Comparison of ENCODE assay signal across 12 mouse cellular contexts in the genomic region with DNA sequence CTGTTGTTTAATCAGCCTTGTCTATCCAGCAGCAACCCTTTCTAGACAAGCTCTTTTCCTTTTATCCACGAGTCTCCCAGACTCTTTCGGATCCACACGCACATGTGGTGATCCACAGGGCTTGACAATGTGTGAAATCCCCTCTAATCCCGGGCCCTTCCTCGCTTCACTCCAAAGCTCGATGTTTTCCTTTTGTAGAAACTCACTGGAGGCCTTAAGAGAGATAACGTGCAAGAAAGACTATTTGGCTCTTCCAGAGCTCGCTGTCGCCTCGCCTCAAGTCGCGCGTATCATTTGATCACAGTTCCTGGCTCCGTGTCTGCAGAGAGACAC.
DNase-seq lines count a peak whose midpoint lies in the region; ATAC-seq and TF ChIP-seq lines count a peak whose summit lies in the region.
"Had no signal": no experiment of that assay in that cellular context is flagged by ENCODE, and none has a peak within 500 bp of the region (broad histone marks: within the 10 kb centered on the region; RNA-seq: fewer than 3 reads in every experiment).

No protein-coding gene starts in this region.

- peak overlapping the region; percentile 62 for H3K4me2 ChIP-seq in heart, embryonic 16.5 days (ENCODE audit: low read depth, low read length)
- peak overlapping the region; percentile 47 for H3K4me2 ChIP-seq in lung, postnatal 0 days (replicated peaks; ENCODE audit: low read depth, low read length)
- peak overlapping the region; percentile 39 for H3K4me2 ChIP-seq in midbrain, embryonic 12.5 days (replicated peaks)
- H3K4me2 ChIP-seq: liver, embryonic 11.5 days had no signal

- H3K4me1 ChIP-seq in heart, embryonic 16.5 days (ENCODE audit: control insufficient read depth, insufficient read depth, low read length): peaks cover 4% of the 10 kb centered on the region; the same call in 1 of the 2 replicates
- peaks cover 3% of the 10 kb centered on the region; the same call in 1 of the 2 replicates for H3K4me1 ChIP-seq in lung, postnatal 0 days (ENCODE audit: insufficient read depth, low read depth, low read length)
- H3K4me1 ChIP-seq in midbrain, embryonic 12.5 days: 0 out of 2 replicates have a peak, but pooled peaks cover 5% of the 10 kb centered on the region

- H3K4me3 ChIP-seq in heart, embryonic 16.5 days (ENCODE audit: low read length): peak overlapping the region; percentile 38
- peak overlapping the region; percentile 3 for H3K4me3 ChIP-seq in lung, postnatal 0 days (ENCODE audit: low read depth, low read length)
- H3K4me3 ChIP-seq in midbrain, embryonic 12.5 days: 0 out of 2 replicates have a peak overlapping the region, but pooled peaks have one; percentile 0

- H3K9me3 ChIP-seq in heart, embryonic 16.5 days (replicated peaks; ENCODE audit: control insufficient read depth, low read length): no peaks in the 10 kb centered on the region
- no peaks in the 10 kb centered on the region for H3K9me3 ChIP-seq in lung, postnatal 0 days (ENCODE audit: low read length)
- H3K9me3 ChIP-seq in midbrain, embryonic 12.5 days: no peaks in the 10 kb centered on the region

- no peak overlapping the region; the same call in 1 of the 2 replicates for H3K9ac ChIP-seq in heart, embryonic 16.5 days (ENCODE audit: low read length)
- no peak overlapping the region for H3K9ac ChIP-seq in lung, postnatal 0 days (replicated peaks; ENCODE audit: low read depth)
- H3K9ac ChIP-seq in midbrain, embryonic 12.5 days (replicated peaks): no peak overlapping the region

- 39% methylated on average over 14 of the region's 14 CpGs for WGBS in heart, embryonic 16.5 days
- WGBS in lung, postnatal 0 days: 44% methylated on average over 14 of the region's 14 CpGs
- 45% methylated on average over 14 of the region's 14 CpGs for WGBS in midbrain, embryonic 12.5 days

- peak; percentile 17 for DNase-seq in cerebellum, adult 9-10 months
- DNase-seq in cerebellum, postnatal 4 days (ENCODE audit: low spot score in 2 of 2): no peak
- no peak for DNase-seq in heart, postnatal 4 days
- no peak for DNase-seq in lung, postnatal 0 days (ENCODE audit: low spot score)
- no peak for DNase-seq in lung, postnatal 4 days
- DNase-seq in kidney, postnatal 25 days: no peak
- DNase-seq: adrenal gland, postnatal 10 days had no signal

- TF ChIP-seq CTCF in lung, postnatal 0 days (IDR thresholded peaks at IDR 0.05): no peak

- TF ChIP-seq EP300 in lung, postnatal 0 days (IDR thresholded peaks at IDR 0.05): no peak

- no peak for ATAC-seq in heart, embryonic 16.5 days (replicated peaks; ENCODE audit: extremely low read depth, insufficient read depth, low FRiP score)
- ATAC-seq in lung, postnatal 0 days: peak; percentile 29; the same call in 1 of the 2 replicates
- no peak for ATAC-seq in midbrain, embryonic 12.5 days (ENCODE audit: low FRiP score, low read depth)
- ATAC-seq: hindbrain, embryonic 16.5 days; Patski had no signal

- no peaks in the 10 kb centered on the region for H3K36me3 ChIP-seq in heart, embryonic 16.5 days (ENCODE audit: control insufficient read depth, insufficient read depth)
- H3K36me3 ChIP-seq in lung, postnatal 0 days (ENCODE audit: insufficient read depth, low read length): no peaks in the 10 kb centered on the region
- no peaks in the 10 kb centered on the region for H3K36me3 ChIP-seq in midbrain, embryonic 12.5 days

- H3K27ac ChIP-seq in heart, embryonic 16.5 days (ENCODE audit: low read length): no peak overlapping the region
- H3K27ac ChIP-seq in lung, postnatal 0 days (ENCODE audit: low read length): no peak overlapping the region
- H3K27ac ChIP-seq in midbrain, embryonic 12.5 days (replicated peaks): no peak overlapping the region

- H3K27me3 ChIP-seq in heart, embryonic 16.5 days (ENCODE audit: control insufficient read depth, insufficient read depth, low read length): no peaks in the 10 kb centered on the region
- H3K27me3 ChIP-seq in lung, postnatal 0 days (replicated peaks; ENCODE audit: insufficient read depth, low read length): no peaks in the 10 kb centered on the region
- H3K27me3 ChIP-seq in midbrain, embryonic 12.5 days: no peaks in the 10 kb centered on the region; the same call in 1 of the 2 replicates
- H3K27me3 ChIP-seq: Patski had no signal
